Mouse (Mus musculus) large intestine, adult 2 months (tissue): Measurements from ENCODE around the gene Olfr457. TPM values are rescaled to one million over a fixed set of nuclear protein-coding genes. Genes with fewer than 3 reads are reported as not detected.

Experiments
- polyA plus RNA-seq: library from polyadenylated mRNA; depleted of rRNA; stranded (reverse); fragments of >200 nt; gene quantifications from 2 replicates; pipeline ENCODE4 v1.2.3, GENCODE M21; 2012; rRNA removed

Gene Olfr457
- polyA plus RNA-seq, 1 experiment = not detected

Other genes starting within 250 kb of the Olfr457 start
- 20.4 and 36.1 TPM in 2 replicates for gene Gstk1, start 230.4 kb downstream of the Olfr457 start, polyA plus RNA-seq
- gene Tmem139, start 214.4 kb downstream of the Olfr457 start, polyA plus RNA-seq = 20.6 and 34.9 TPM in 2 replicates
- gene Casp2, start 211.3 kb downstream of the Olfr457 start, polyA plus RNA-seq = 26.2 and 47.8 TPM in 2 replicates
- 0.31 and 0.51 TPM in 2 replicates for gene Clcn1, start 189.7 kb downstream of the Olfr457 start, polyA plus RNA-seq
- 0.18 and 0.27 TPM in 2 replicates for gene Fam131b, start 151.7 kb downstream of the Olfr457 start, polyA plus RNA-seq
- gene Zyx, start 126.7 kb downstream of the Olfr457 start, polyA plus RNA-seq = 109 and 128 TPM in 2 replicates
- gene Epha1, start 103.1 kb downstream of the Olfr457 start, polyA plus RNA-seq = 26.0 and 55.4 TPM in 2 replicates
- 0.10 TPM in 1 of 2 replicates, not detected in the other for gene Tas2r143, start 76.1 kb downstream of the Olfr457 start, polyA plus RNA-seq
- not detected in 2 replicates for gene Tas2r135, start 70.9 kb downstream of the Olfr457 start, polyA plus RNA-seq
- not detected in 2 replicates for gene Tas2r126, start 41.8 kb downstream of the Olfr457 start, polyA plus RNA-seq
- gene Olfr458, start 11.1 kb downstream of the Olfr457 start, polyA plus RNA-seq = not detected in 2 replicates
- gene Olfr456, start 10.9 kb upstream of the Olfr457 start, polyA plus RNA-seq = not detected in 2 replicates
- not detected in 2 replicates for gene Olfr455, start 71.3 kb upstream of the Olfr457 start, polyA plus RNA-seq
- gene Tcaf3, start 121.4 kb upstream of the Olfr457 start, polyA plus RNA-seq = not detected in 2 replicates
- 1.2 and 2.8 TPM in 2 replicates for gene Tcaf2, start 168.9 kb upstream of the Olfr457 start, polyA plus RNA-seq
- 5.1 and 7.0 TPM in 2 replicates for gene Tcaf1, start 233.8 kb upstream of the Olfr457 start, polyA plus RNA-seq